Mouse (Mus musculus): ENCODE measurements around the gene Heatr4.
"Not testable (repeated sequence)": the region's sequence is repeated elsewhere in the genome, so short reads cannot be mapped to it uniquely, and the experiment has no call there.

Gene Heatr4

DNA sequence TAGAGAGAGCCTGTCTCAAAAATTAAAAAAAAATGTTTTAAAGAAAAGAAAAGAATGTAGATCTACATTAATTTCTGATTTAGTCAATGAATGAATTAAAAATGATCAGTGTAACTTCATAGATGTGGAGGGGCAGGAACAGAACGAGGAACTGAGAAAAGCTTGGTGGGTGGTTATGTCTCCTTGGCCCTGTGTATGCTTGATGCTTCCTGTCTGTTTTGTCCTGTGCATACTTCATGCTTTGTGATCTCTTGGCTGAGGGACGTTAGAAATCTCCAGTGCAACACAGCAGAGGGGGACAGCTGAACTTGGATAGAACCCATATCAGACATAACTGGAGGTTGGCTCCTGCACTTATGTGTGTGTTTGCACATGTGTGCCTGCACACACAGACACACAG, 12.6 kb upstream of the Heatr4 start:
- DNase-seq = no peak

DNA sequence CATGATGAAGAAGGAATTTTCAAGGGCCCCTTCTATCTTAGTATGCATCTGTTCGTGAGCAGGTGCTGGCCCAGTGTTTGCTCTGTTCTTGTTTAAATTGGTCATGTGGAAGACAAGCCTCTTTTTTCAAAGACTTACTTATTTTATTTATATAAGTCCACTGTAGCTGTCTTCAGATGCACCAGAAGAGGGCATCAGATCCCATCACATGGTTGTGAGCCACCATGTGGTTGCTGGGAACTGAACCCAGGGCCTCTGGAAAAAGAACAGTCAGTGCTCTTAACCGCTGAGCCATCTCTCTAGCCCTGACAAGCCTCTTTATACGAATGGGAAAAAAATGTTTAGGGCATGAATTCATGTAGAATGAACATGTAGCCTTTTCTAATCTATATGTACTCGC, 4.7 kb upstream of the Heatr4 start:
- DNase-seq = no peak

DNA sequence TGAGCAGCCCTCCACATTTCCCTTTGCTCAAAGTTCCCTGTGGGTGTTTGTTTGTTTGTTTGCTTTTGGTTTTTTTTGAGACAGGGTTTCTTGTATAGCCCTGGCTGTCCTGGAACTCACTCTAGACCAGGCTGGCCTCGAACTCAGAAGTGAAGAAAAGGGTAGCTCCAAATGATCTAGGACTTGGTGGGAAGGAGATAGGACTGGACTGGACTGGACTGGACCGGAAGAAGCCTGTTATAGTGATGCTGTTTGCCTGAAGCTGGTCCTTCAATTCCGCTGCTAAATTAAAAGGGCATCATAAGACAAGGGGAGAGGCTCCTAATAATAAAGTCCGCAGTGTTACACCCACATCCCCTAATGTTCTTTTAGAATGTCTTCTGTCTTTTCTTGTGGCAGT, 3.8 kb upstream of the Heatr4 start:
- no peak for DNase-seq

DNA sequence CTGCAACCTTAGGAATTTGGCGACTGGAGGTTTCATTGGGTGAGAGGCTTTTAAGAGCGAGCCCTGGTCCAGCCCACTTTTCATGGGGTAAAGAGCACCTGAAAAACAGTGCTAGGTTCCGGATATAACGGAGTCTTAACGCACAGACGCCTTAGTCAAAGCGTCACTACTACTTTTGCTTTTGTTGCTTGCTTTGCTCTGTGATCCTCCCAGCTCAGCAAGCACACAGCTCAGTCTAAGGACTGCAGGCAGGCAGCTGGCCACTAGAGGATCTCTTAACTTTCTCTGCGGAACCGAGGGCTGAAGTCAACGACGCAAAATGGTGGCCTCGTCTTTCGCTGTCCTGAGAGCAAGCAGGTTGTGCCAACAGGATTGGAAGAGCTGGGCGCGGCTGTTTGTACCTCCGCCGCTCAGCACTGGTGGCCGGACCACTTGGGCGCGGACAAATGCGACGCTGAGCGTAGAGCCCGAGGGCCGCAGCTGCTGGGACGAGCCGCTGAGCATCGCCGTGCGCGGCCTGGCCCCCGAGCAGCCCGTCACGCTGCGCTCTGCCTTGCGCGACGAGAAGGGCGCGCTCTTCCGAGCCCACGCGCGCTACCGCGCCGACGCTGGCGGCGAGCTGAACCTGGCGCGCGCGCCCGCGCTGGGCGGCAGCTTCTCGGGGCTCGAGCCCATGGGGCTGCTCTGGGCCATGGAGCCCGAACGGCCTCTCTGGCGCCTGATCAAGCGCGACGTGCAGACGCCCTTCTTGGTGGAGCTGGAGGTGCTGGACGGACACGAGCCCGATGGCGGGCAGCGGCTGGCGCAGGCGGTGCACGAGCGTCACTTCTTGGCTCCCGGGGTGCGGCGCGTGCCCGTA, 3.2 kb upstream of the Heatr4 start, which contains the start of gene Acot2:
Gene Acot2 (plus strand): TSS at position 279 of the 859 bp plus-strand sequence.
- DNase-seq = peak; percentile 71

DNA sequence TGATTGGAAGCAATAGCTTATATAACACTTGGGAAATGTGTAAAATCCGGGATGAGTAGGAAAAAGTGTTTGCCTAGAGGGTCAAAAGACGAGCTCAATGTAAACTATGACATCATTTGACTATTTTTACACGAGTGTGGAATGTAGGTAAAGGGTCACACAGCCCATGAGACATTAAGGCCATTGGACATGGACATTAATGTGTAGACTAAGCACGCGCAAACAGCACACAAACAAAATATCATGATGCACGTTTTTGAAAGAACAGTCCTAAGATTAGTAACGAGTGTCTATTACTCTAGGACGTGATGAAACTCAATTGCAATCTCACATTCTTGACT, 2.6 kb upstream of the Heatr4 start:
- DNase-seq = no peak

DNA sequence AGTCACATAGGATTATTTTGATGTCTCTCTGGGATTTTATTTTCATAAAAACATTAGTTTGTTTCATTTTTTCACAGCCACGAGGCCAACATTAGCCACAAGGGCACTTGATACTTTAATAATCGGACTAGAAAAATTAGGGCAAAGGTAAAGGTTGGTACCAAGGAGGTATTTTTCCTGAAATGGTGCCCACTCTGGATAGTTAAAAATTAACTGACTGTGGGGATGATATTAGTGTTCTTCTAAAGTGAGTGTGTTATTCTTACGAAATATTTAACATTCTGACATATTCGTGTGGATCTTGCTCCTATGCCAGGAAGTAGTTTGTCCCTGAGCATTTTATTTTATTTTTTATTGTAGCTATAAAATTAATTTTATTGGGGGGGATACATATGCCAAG, 3.0 kb downstream of the Heatr4 start:
- no peak for DNase-seq

DNA sequence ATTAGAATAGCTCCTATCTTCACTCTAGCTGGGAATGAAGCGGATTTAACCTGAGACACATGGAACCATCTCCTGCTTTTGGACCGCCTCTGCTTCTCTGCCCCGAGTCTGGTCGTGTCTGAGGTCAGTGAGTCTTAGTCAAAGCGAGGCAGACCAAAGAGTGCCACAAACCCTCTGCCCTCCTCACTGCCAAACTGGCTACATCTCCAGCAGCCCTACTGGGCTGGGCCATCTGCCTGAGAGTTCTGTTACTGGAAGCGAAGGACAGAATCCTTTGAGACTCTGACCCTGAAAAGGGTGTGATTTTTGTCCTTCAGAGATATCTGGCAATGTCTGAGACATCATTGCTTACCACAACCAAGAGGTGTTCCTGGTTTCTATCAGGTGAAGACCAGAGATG, 5.8 kb downstream of the Heatr4 start:
- peak; percentile 66 for DNase-seq

DNA sequence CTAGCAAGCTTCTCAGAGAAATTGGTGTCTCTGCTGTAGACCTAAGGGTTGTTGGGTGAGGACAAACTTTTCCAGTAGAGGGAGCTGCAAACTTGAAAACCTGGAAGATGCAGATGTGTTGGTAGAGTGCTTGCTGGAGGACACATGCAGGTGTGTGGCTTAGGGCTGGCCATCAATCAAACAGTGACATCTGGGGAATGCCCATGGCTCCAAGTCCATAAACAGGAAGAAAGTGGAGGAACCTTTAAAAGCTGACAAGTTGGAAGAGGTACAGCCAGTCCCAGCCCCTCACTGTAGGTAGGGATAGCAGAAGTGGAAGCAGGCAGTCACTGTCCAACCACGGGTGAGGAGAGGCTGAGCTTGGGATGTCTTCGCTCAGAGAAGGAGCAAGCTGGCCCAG, 12.5 kb downstream of the Heatr4 start:
- DNase-seq = no peak

DNA sequence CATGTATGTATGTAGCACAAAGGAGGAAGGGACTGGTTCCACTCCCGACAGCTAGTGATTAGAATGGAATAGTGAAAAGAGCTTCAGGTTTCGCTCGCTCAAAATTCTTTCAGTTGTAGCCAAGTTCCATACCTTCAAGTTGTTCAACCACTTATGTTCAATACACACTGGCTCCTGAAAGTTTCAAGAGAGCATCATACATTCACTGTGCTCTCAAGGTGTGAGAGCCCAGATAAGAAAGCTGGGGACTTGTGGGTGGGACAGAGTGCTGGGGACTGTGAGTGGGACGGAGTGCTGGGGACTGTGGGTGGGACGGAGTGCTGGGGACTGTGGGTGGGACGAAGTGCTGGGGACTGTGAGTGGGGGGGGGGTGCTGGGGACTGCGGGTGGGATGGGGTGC, 19.4 kb downstream of the Heatr4 start:
- DNase-seq = no peak

DNA sequence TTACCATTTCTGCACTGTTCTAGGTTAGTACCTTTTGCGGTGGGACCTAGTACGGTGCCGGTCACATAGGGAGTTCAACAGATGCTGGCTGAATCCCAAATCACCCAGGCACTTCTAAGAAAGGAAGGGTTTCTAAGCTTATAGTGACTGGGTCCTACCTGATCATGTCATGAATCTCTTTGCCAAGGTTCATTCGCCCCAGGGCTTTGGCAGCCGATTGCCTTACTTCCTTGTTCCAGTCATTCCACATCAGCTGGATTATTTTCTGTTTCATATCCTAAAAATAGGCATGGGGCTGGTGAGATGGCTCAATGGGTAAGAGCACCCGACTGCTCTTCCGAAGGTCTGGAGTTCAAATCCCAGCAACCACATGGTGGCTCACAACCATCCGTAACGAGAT, 26.4 kb downstream of the Heatr4 start:
- DNase-seq = no peak

DNA sequence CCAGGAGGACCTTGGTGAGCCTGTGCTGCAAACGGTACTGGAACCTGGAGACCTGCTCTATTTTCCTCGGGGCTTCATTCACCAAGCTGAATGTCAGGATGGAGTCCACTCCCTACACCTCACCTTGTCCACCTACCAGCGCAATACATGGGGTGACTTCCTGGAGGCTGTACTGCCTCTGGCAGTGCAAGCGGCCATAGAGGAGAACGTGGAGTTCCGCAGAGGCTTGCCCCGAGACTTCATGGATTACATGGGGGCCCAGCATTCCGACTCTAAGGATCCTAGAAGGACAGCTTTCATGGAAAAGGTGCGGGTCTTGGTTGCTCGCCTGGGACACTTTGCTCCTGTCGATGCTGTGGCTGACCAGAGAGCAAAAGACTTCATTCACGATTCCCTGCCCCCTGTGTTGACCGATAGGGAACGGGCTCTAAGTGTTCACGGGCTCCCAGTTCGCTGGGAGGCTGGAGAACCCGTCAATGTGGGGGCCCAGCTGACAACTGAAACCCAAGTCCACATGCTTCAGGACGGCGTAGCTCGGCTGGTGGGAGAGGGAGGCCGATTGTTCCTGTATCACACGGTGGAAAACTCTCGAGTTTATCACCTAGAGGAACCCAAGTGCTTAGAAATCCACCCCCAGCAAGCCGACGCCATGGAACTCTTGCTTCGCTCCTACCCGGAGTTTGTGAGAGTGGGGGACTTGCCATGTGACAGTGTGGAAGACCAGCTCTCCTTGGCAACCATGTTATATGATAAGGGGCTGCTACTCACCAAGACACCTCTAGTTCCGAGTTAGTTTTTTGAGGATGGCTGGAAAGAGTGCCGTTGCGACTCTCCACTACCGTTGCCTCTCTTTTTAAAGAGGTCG, 32.7 kb downstream of the Heatr4 start:
- DNase-seq = no peak

DNA sequence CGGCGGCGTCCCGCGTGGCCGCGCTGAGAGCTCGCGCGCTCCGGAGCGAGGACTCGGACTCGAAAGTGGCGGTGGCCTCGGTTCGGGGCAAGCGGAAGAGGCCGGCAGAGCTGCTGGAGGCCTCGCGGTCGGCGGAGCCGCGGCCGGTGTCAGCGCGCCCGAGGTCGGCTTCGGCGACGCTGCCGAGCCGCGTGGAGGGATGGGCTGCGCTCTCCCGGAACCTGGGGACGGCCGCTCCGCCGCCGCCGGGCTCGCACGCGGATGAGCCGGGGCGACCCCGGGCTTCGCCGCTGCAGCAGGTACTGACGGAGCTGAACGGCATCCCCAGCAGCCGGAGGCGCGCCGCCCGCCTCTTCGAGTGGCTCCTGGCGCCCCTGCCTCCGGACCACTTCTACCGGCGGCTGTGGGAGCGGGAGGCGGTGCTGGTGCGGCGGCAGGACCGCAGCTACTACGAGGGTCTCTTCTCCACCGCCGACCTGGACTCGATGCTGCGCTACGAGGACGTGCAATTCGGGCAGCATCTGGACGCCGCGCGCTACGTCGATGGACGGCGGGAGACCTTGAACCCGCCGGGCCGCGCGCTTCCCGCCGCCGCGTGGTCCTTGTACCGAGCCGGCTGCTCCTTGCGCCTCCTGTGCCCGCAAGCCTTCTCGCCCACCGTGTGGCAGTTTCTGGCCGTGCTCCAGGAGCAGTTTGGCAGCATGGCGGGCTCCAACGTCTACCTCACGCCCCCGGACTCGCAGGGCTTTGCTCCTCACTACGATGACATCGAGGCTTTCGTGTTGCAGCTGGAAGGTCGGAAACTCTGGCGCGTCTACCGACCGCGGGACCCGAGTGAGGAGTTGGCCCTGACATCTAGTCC, 33.6 kb downstream of the Heatr4 start:
- peak; percentile 44 for DNase-seq

DNA sequence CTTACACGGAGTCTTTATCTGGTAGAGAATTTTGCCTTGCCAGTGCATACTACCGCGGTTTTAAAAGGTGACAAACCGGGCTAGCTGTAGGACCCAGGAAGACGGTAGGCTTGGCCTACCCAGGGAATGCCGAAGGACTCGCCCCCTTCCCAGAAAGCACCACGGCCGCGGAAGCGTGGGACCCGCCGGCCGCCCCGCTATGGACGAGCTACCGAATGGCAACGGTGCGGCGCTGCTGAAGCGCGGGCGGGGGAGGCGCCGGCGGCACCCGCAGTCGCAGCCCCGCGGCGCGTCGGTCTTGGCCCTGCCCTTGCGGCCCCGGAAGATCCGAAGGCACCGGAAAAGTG, 34.2 kb downstream of the Heatr4 start, which contains the start of gene Riox1:
Gene Riox1 (plus strand): TSS at position 116 of the 347 bp plus-strand sequence.
- peak; percentile 76 for DNase-seq

DNA sequence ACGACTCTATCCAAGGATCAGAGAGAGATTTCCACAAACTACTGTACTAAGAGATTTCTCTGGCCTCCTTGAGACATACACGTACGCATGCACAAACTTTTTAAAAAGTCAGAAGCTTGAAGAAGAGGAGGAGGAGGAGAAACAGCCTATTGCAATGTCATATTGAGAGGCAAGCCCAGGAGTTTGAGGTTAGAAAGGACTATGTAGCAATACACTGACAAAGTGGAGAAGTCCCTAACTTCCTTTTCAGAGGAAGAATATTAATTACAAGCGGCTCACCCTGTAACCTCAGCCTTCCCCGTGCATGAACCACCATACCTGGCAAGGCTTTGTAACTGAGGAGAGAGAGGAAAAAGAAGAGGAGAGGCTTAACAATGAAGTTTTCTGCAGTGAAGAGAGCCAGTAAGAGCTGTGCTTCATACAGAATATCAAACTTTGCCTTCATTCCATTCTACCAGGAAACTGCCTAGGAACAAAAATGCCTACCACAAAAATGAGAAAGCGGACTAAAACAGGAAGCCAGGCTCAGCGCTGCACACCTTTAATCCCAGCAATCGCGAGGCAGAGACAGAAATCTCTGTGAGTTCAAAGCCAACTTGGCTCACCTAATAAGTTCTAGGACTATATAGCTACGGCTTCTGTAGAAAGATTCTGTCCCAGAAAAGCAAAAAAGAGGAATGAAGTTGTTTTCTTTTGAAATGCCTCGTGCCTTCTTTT, 34.7 kb downstream of the Heatr4 start:
- DNase-seq = no peak

DNA sequence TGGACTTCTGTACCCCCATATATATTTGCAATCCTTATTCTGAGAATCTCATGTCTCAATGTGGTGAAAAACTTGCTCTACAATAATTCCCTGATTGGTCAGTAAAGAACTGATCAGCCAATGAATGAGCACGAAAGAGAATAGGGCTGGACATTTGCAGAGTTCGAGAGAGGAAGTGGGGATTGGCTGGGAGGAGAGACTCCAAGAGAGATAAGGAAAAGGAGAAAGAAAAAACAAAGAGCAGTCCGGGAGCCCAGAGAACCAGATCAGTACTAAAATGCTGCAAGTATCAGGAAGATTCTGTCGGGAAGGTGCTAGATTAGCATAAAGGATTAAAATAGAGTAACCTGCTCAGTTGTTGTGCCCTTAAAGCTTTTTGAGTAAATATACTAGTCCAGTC, 35.6 kb downstream of the Heatr4 start:
- DNase-seq = no peak

DNA sequence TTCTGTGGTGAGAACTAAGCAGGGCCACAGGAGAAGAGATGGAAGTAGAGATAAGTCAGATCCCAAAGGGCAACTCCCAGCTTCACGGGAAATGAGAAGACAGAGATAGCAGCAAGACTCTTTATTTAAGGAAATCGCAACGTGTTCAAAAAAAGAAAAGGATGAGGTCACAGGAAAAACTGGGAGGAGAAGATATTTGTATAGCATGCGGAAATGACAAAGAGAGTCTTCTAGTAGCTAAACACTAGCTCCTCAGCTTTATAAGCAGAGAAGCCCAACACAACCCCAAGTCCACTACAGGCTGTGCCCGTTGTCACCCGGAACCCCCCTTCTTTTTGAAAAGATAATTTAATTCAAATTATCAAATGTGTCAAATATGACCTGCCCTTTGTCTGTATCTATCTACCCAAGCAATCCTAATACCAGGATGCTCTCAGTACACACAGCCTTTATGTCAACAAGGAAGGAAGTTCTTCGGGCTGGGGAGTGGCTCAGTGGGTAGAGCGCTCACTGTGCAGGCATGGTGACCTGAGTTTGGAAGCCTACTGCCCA, 37.3 kb downstream of the Heatr4 start:
- no peak for DNase-seq

DNA sequence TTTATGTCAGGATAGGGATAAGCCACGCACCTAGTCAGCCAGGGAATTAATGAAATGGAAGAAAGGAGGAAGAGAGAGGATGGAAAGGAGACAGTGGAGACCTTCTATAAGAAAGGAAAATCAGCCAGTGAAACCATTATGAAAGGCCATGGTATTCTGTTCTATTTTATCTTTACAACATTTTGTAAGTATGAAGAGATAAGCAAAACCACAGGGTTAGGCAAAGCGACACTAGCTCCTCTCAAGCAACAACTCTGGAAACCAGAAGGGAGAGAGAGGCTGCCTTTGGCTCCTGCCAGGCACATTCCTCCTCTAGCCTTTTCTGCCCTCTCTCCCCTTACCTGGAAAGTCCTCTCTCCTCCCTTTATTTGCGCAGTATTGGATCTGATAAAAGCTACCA, 42.7 kb downstream of the Heatr4 start:
- no peak for DNase-seq

DNA sequence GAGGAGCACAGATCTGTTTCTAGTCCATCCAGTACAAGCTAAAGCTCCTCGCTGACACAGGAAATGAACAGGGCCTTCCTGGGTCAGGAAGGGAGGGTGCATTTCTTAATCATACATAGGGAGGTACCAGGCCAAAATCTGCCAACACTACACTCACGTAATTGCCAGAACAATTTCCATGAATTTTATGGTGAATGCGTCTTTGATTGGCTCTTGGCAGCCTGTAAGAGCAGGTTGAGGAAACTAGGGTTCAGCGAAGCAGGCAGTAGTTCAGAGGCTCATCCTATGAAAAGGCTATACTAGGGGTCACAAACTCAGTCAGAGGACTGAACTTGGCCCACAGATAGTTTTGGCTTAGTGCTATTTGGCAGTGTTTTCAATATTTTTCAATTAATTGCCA, 44.6 kb downstream of the Heatr4 start:
- DNase-seq = no peak

DNA sequence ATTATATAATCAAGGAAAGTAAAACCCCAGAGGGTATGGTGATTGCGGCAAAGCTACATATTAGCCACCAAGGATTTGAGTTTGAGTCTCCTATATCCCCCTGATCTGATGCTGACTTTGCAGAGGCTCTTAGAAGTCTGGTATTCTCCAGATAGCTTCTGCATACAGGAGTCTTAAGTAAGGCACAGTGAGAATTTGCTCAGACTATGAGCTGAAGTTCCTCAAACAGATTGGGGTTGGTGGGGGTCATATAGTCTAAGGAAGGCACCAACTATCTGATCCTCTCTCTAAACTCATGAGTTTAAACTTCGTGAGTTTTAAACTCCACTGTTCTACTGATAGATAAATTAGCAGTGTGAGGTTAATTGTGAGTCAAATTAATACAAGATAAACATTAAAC, 45.3 kb downstream of the Heatr4 start:
- no peak for DNase-seq

DNA sequence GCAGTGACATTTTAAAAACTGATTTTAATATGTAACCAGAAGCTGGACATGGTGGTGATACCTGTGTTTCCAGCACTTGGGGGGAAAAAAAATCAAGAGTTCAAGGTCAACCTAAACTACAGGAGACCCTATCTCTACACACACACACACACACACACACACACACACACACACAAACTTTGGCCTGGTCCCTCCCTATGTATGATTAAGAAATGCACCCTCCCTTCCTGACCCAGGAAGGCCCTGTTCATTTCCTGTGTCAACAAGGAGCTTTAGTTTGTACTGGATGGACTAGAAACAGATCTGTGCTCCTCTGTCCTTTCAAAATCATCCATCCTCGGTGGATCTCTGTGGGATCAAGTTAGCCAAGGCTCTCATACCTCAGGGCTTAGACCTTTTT, 46.1 kb downstream of the Heatr4 start:
- not testable (repeated sequence) for DNase-seq

DNA sequence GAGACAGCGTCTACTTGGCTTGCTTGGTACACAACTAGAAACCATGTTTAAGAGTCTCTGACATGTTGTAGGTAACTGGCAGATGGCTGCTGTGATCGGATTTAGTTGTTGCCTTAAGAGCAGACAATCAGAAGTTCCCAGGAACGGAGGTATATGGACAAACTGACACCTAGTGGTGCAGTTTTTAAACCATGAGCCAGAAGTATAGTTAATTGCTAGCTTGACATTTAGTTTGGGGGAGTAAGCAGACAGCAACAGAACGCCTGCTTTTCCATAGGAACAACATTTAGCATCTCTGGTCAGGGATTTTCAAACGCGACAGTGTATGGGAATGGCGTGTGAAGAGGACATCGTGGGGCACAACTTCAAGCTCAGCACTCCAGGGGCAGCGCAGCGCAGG, 47.1 kb downstream of the Heatr4 start:
- no peak for DNase-seq

DNA sequence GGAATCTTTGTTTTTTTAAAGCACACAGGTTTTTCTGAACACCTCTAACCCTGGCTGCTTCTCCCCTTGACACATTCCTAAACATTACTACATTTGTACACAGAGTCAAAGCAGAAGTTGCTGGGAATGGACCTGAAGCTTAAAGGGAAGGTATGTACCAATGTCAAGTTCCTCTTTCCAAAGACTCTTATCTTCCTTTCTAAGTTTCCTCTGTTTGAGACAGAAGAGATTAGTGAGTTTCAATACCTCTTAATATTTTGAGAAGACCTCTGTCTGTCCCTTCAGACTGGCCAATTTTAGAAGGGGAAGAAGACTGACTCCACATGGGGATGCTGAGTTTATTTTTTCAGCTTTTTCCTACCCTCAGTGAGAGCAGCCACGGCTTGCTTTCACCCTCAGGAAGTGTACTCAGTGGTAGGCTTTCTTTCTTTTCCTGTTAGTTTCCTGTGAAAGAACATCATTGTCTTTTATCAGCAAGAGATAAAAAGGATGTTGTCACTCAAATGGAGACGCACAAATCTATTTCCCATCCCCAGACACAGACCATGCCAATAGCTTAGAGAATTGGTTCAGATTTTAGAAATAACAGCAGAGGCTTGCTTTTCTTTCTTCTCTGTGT, 55.4 kb downstream of the Heatr4 start:
- no peak for DNase-seq

Data from cerebellum, adult 11 months (tissue).